Mouse (Mus musculus) spleen, adult 2 months (tissue): ENCODE data around the gene Krtap24-1.

Source experiments
- CTCF ChIP-seq: fragments of 200-500 bp; IDR thresholded peaks from 2 replicates; pipeline ENCODE4 v1.5.1; 2011; ENCODE audit warnings: mild to moderate bottlenecking, inconsistent platforms; ENCODE audit not compliant: insufficient read depth, insufficient read length, insufficient replicate concordance; ENCODE audit errors: extremely low read depth
- POLR2A ChIP-seq: fragments of 200-500 bp; IDR thresholded peaks from 2 replicates; pipeline ENCODE4 v1.6.1; 2011; ENCODE audit warnings: low read depth, low read length, inconsistent platforms

GRCm38 (mm10) chr16:88635142-88635541 lies 23.1 kb upstream of the Krtap24-1 start:
- no peak for TF ChIP-seq POLR2A
- TF ChIP-seq CTCF, result no peak
